Mouse (Mus musculus) gastrocnemius, adult 8-10 months (tissue): ENCODE measurements around the gene Nme3. TPM values are rescaled to one million over a fixed set of nuclear protein-coding genes. Genes with fewer than 3 reads are reported as not detected.

Source experiments
- DNase-seq, 2 experiments: peaks; one replicate each; pipeline ENCODE4 v3.0.0; 2022; ENCODE audit warnings: low spot score in 2 of 2
- total RNA-seq, 4 experiments: library from RNA; stranded (reverse); gene quantifications; 2 replicates each; pipeline ENCODE4 v1.2.4; 2022

Gene Nme3
- 10 to 100 TPM; 11.4 to 12.6 (median 12.0) TPM for total RNA-seq

GRCm38 (mm10) chr17:24896241-24896992 lies at the start of gene Nme3:
Nme3 (plus strand) TSS chr17:24896500.
- DNase-seq, result peak; percentile 45 to 58

GRCm38 (mm10) chr17:24847386-24847785 lies 48.9 kb upstream of the Nme3 start:
- DNase-seq, result no peak

GRCm38 (mm10) chr17:24848600-24849031 lies 47.7 kb upstream of the Nme3 start:
- DNase-seq, result no peak

DNA sequence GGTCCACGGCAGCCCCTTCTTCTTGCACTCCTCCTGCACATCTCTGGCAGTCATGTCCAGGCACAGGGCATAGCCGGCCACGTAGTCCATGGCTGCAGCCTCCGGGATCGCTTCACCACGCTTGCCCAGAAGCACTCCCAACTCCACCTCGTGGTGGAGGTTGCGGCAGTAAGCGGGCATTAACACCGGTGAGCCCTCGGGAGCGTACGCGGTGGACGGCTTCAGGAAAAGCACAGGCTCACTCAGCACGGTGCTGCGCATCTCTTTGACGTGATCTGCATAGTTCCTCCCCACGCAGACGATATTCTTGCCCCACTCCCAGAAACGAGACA lies 46.6 kb upstream of the Nme3 start:
- DNase-seq, result no peak

GRCm38 (mm10) chr17:24850065-24850772 lies 46.1 kb upstream of the Nme3 start, which contains the start of gene Fahd1:
Fahd1 (minus strand) TSS chr17:24850364.
- peak; percentile 93 to 96 for DNase-seq

DNA sequence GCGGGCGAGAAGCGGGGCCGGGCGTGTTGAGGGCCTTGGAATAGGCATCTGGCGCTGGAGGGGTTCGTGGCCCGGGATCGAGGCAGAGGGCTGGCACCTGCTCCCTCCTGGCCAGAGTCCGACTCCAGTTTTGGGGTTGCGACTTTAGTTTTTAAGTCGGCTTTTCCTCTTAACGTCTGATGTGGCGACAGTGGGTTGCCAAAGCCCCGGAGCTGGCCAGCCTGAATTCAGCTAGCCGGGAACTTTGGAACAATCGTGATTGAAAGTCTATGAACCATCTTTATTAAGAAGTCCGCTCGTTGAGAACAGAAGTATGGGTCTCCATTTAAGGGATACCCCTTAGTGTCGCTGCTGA lies 45.5 kb upstream of the Nme3 start:
- DNase-seq, result no peak

DNA sequence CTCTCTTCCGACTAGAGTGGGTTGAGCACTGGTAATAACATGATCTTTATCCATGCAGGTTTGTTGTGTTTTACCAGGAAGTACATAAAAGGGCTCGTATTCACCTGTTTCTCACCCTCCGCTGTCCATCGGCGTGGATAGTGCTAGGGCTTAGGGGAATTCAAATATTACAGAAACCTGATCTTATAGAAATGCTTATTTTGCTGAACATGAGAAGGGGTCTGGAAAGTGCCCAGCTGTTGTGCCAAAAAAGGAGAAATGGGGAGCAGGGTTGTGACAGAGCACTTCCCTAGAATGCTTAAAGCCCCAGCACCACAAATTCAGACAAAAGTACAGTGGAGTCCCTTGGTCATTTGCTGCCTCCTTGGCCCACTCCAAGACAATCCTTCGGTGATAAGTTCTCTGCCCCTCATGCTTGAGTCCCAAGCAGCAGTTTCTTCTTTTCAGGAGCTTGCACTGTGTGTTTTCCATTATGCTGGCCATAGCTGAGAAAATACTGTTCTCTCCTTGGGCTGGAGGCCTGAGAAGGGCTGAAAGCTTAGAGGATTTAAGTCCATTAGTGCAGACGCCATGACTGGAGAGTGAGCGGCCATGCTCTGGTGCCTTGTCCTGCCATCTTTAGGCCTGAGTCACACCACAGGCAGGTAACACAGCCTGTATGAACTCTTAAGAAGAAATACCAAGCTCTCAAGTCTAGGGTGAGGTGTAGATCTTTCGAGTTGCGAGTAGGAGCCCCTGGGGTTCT lies 44.7 kb upstream of the Nme3 start:
- DNase-seq, result no peak

DNA sequence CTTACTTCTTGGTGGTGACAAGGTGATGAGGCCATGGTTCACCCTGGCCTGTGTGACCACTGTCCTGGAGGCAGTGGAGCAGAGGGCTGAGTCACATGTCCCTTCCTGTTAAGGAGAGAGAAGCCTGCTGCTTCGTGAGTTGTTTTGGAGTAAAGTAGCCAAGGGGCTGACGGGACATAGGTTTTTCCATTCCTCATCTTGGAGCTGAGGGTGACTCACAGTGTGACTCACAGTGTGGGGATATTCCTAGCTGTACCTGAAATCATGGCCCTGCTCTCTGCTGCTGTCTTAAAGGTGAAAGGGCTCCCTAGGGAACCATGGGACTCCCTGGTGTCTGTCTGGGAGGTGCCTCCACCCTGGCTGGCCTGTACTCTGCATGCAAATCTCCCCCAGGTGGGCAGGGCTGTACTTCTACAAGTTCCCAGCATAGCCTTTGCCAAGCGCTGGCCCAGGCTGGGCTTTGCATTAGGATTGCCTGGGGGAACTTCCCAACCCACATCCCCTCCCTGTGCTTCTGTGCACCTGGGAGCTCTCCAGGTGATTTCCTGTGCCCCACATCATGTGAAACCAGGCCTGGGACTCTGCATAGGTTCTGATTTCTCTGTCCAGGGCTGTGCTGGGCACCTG lies 40.3 kb upstream of the Nme3 start:
- DNase-seq, result no peak

GRCm38 (mm10) chr17:24856589-24856988 lies 39.7 kb upstream of the Nme3 start:
- no peak for DNase-seq

DNA sequence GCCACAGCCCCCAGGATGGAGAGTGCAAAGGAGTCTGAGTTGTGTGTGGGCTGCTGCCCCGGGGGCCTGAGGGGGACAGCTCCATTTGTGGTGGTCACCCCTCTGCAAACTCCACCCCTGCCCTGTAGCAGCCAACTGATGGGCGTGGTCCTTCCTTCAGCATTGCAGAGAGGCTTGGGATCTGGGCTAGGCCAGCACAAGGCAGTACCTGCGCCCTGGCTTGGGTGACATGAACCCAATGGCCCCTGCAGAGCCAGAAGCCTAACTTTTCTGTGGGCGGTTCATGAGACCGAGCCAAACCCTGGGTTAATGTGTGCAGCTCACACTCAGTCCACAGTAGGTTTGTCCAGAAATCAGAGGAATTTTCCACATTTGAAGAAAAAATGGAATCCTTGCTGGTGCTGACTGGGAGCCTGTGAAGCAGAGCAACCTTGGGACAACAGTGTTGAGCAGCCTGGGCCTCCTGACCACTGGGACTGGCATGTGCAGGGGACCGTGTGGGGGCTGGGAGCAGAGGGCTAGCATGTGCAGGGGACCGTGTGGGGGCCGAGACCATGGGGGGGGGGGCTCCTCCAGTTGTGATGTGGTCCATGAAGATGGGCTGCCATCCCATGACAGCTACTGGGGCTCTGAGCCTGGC lies 38.3 kb upstream of the Nme3 start:
- DNase-seq, result no peak

GRCm38 (mm10) chr17:24858967-24859366 lies 37.3 kb upstream of the Nme3 start:
- no peak for DNase-seq

DNA sequence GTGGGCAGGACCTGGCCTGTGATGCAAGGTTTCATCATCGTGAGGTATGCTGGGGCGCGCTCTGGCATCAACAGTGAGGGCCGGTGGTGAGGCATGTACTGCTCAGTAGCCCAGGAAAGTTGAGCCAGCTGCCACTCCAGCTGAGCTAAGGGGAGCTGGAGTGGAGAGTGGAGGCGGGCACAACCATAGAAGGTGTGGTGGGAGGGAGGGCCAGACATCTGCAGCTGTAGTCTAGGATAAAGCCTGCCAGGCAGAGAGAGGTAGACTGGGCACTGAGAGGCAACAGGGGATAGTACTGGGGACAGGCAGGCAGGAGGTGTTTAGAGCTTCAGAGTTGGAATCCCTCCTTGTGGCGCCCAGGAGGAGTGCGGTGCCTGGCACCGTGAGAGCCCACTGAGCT lies 36.2 kb upstream of the Nme3 start:
- no peak for DNase-seq

DNA sequence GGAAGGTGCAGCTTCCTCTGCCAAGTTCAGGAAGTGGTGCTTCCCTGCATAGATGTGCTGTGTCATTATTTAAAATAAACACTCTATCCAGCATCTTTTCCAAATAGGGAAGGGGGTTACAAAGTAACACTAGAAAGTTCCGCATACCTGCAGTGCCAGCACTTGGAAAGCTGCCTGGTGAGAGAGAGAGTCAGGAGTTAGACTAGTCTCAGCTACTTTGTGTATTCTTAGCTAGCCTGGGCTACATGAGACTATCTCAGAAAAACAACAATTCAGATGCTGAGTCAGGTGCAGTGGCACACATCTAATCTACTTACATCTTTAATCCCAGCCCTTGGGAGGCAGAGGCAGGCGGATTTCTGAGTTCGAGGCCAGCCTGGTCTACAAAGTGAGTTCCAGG lies 34.5 kb upstream of the Nme3 start:
- no peak for DNase-seq

- DNase-seq, result no peak
Measured at GRCm38 (mm10) chr17:24865776-24866175, 30.5 kb upstream of the Nme3 start, which contains the start of gene Igfals. Igfals (plus strand) TSS chr17:24865997.

DNA sequence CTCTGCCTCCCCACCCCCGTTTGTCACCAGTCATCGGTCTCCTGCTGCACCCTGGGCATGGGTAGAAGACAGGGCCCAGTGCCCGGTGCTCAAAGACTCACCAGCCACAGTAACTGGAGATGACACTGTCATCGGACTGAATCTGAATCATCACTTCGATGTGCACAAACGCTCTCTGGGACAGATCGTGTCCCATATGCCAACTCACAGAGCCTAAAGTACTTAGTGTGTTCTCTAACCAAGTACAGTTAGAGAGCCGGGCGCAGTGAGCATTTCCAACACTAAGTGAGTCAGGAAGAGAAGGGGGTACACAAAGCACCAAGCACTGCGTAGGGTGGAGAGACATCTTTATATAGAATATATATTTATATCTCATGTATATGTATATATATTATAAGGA lies 28.4 kb upstream of the Nme3 start:
- DNase-seq, result no peak

GRCm38 (mm10) chr17:24873695-24874404 lies 22.4 kb upstream of the Nme3 start:
- no peak for DNase-seq

DNA sequence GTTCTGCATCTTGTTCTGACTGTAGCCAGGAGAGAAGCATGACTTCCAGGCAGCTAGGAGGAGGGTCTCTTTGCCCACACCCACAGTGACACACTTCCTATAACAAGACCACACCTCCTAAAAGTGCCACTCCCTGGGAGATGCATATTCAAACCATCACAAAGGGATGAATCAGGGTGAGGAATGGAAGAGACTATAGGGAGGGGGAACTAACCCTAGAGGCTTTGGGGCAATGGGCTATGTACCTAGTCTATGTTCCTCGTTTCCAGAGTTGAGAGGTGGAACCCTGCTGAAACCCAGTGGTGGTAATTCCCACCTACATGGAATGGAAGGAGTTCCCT lies 21.9 kb upstream of the Nme3 start:
- DNase-seq, result no peak

DNA sequence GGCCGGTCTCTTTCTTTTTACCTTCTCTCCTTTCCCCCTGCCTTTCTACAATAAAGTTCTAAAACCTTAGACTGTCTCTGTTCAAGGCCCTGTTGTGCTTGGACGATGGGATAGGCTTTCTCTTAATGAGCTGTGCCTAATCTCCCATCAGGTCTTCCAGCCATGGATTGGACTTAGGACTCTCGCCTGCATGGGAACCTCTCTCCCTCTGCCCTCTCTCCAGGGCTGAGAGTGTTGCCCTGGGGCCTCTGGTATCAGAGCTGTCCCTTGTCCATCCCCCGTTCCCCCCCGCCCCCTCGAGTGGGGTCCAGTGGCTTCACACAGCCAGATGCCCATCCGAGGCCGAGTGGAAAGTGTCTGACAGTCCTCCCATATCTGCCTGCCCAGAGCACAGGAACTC lies 21.3 kb upstream of the Nme3 start:
- no peak for DNase-seq

DNA sequence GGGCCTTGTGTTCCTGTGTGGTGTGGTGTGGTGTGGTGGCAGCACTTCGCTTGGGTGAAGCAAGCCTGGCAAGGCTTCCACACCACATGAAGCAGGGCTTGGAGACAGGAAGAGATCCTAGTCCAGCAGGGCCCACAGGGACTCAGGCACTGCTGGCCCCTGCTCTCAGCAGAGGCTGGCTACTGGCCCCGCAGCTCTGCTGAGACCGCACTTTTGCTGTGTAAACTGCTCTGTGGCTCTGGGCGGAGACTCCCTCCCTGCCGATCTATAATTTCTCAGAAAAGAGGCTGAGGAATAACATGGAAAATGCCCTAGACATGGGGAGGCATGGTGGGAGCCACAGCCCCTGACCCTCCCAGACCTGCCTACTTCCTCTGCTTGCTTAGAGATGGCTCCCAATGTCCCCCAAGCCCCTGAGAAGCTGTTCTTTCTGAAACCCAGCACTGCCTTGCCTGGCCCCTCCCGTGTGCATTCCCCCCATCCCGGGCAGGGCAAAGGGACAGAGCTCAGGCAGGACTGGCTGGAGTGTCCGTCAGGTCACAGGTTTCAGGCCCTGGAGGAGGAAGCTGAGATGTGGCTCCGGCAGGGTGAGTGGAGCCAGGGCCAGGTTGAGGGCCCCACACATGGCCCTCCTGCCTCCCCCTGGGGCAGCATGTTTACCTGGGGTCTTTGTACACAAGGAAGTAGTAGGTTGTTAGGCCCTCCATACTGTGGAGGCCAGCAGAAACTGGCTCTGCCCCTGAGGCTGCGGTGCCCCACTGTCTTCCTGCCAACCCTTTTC lies 18.8 kb upstream of the Nme3 start:
- peak; percentile 40 to 66 for DNase-seq

DNA sequence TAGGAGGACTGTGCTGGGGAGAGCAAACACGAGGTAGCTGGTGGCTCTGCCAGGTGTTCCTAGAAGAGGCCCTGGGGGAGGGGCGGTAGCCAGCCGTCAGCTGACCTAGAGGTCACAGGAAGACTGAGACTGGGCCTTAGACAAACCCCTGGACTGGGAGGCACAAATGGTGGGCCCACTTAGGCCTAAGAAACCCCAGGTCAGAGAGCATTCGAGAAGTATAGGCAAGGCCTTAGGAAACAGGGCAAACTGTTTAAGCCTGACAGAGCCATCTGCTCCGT lies 18.2 kb upstream of the Nme3 start:
- peak; percentile 75 to 88 for DNase-seq
